8 mouse cellular contexts compared by ENCODE assay signal in genomic region chr2:154791661-154792642, GRCm38 (mm10). TPM values are rescaled to one million over a fixed set of nuclear protein-coding genes. Genes with fewer than 3 reads are reported as not detected.
DNase-seq lines count a peak whose midpoint lies in the region; ATAC-seq and TF ChIP-seq lines count a peak whose summit lies in the region.

No protein-coding gene starts in this region.

- peak; percentile 65 for DNase-seq in T-cell, adult 2 months (ENCODE audit: low spot score)
- peak; percentile 25 to 63 for DNase-seq in cerebellum, postnatal 4 days (ENCODE audit: low spot score in 2 of 2)
- DNase-seq in gastrocnemius, adult 2 months: peak; percentile 91
- DNase-seq in hindbrain, postnatal 0 days (ENCODE audit: low spot score): peak; percentile 71
- DNase-seq in left cerebral cortex, adult 8-10 months (ENCODE audit: low spot score in 2 of 2): peak; percentile 47 to 48
- peak; percentile 63 for DNase-seq in right cerebral cortex, postnatal 25 days
- peak; percentile 79 to 83 for DNase-seq in urinary bladder, postnatal 36 days (ENCODE audit: low spot score in 2 of 2)

- intact Hi-C loops in gastrocnemius, adult 2 months (cut with DNase I): loop anchor here (5.0 kb wide), 1 partner anchor 65 kb away; no protein-coding TSS in a partner anchor

- H3K9ac ChIP-seq in hindbrain, postnatal 0 days (replicated peaks; ENCODE audit: low read length): peak overlapping the region; percentile 56

- H3K36me3 ChIP-seq in hindbrain, postnatal 0 days (ENCODE audit: insufficient read depth, low read length): no peaks in the 10 kb centered on the region

- H3K9me3 ChIP-seq in hindbrain, postnatal 0 days (ENCODE audit: low read length): no peaks in the 10 kb centered on the region

- peak overlapping the region; percentile 98 for H3K27ac ChIP-seq in gastrocnemius, adult 2 months
- H3K27ac ChIP-seq in hindbrain, postnatal 0 days: peak overlapping the region; percentile 91

- TF ChIP-seq CTCF in gastrocnemius, adult 2 months (IDR thresholded peaks at IDR 0.05): no peak
- no peak for TF ChIP-seq CTCF in hindbrain, postnatal 0 days (IDR thresholded peaks at IDR 0.05; ENCODE audit: low read depth)

- no peaks in the 10 kb centered on the region for H3K27me3 ChIP-seq in hindbrain, postnatal 0 days (ENCODE audit: insufficient read depth, low read length)

- peaks cover 14% of the 10 kb centered on the region; the same call in 1 of the 2 replicates for H3K4me1 ChIP-seq in hindbrain, postnatal 0 days (ENCODE audit: insufficient read depth, low read length)

- H3K4me2 ChIP-seq in hindbrain, postnatal 0 days (ENCODE audit: low read depth, low read length): peak overlapping the region; percentile 86

- ATAC-seq in hindbrain, postnatal 0 days: peak; percentile 13
- peak; percentile 38 for ATAC-seq in megakaryocyte progenitor cell, adult 5-6 weeks (replicated peaks; ENCODE audit: poor library complexity)

- under 1% methylated on average over 46 of the region's 67 CpGs for WGBS in hindbrain, postnatal 0 days

- peak overlapping the region; percentile 100 for H3K4me3 ChIP-seq in gastrocnemius, adult 2 months
- H3K4me3 ChIP-seq in hindbrain, postnatal 0 days (ENCODE audit: low read length): peak overlapping the region; percentile 92

RNA-seq across cellular contexts. Expression of gene a, which starts 0.8 kb away (rescaled TPM):
- total RNA-seq in gastrocnemius, adult 2 months (2021): not detected
- total RNA-seq in hindbrain, postnatal 0 days (2014; rRNA removed): 1.3 TPM in 1 of 2 replicates, not detected in the other
- polyA plus RNA-seq in hindbrain, postnatal 0 days (2015; fragmentation: Nextera tagmentation; extraction: Ambion mirVana): 0.85 and 1.6 TPM in 2 replicates
- total RNA-seq in left cerebral cortex, adult 8-10 months (2022): not detected
- 0.34 TPM in 1 of 2 replicates, not detected in the other for total RNA-seq in megakaryocyte progenitor cell, adult 5-6 weeks (2015)
- not detected in 2 replicates for total RNA-seq in megakaryocyte progenitor cell, adult 5-6 weeks (2017)

RNA-seq across cellular contexts. Expression of gene Raly, which starts 1.1 kb away (rescaled TPM):
- 10 to 100 TPM; 62.5 to 70.7 TPM for total RNA-seq in gastrocnemius, adult 2 months (2021)
- total RNA-seq in hindbrain, postnatal 0 days (2014; rRNA removed): 180 and 199 TPM in 2 replicates
- 22.4 and 25.5 TPM in 2 replicates for polyA plus RNA-seq in hindbrain, postnatal 0 days (2015; fragmentation: Nextera tagmentation; extraction: Ambion mirVana)
- total RNA-seq in left cerebral cortex, adult 8-10 months (2022): 100 to 1,000 TPM in 3 of 4 experiments, 10 to 100 TPM in 1; 98.0 to 109 (median 104) TPM
- total RNA-seq in megakaryocyte progenitor cell, adult 5-6 weeks (2015): 95.3 and 110 TPM in 2 replicates
- total RNA-seq in megakaryocyte progenitor cell, adult 5-6 weeks (2017): 163 and 183 TPM in 2 replicates

RNA-seq across cellular contexts. Expression of gene Gm14214, which starts 22.1 kb away (rescaled TPM):
- total RNA-seq in gastrocnemius, adult 2 months (2021): not detected
- not detected in 2 replicates for total RNA-seq in hindbrain, postnatal 0 days (2014; rRNA removed)
- polyA plus RNA-seq in hindbrain, postnatal 0 days (2015; fragmentation: Nextera tagmentation; extraction: Ambion mirVana): not detected in 2 replicates
- total RNA-seq in left cerebral cortex, adult 8-10 months (2022): not detected
- not detected in 2 replicates for total RNA-seq in megakaryocyte progenitor cell, adult 5-6 weeks (2015)
- not detected in 2 replicates for total RNA-seq in megakaryocyte progenitor cell, adult 5-6 weeks (2017)

Comparison
In these comparisons a context has a peak if more than half of its experiments do, and no peak if none do; other contexts are left out.
1. Peak in every context shown above with its lines: DNase-seq, ATAC-seq, H3K4me3 ChIP-seq and H3K27ac ChIP-seq.